Mouse (Mus musculus) CD8-positive naive resting alpha-beta T cell, adult 57 days (primary cell): ENCODE results near the gene Scp2. TPM values are rescaled to one million over a fixed set of nuclear protein-coding genes. Genes with fewer than 3 reads are reported as not detected.

Experiments
- total RNA-seq: library from RNA; stranded (reverse); gene quantifications from one replicate; pipeline ENCODE4 v1.2.4, GENCODE M21; 2023

The Scp2 gene
- total RNA-seq, result 120 TPM

GRCm38 (mm10) chr4:108144880-108145279 lies at the start of gene Scp2:
Gene Scp2 (minus strand): TSS chr4:108144998.

GRCm38 (mm10) chr4:108165152-108165895 lies 20.5 kb upstream of the Scp2 start, which contains the start of gene Echdc2:
Gene Echdc2 (plus strand): TSS chr4:108165437.

GRCm38 (mm10) chr4:108096345-108096744 lies 48.5 kb downstream of the Scp2 start, which contains the start of gene Podn:
Gene Podn (minus strand): TSS chr4:108096445.

Other genes starting within 250 kb of the Scp2 start
- gene Cpt2, start 221.4 kb downstream of the Scp2 start, total RNA-seq, result 10.0 TPM
- not detected for gene Slc1a7, start 176.7 kb downstream of the Scp2 start, total RNA-seq
- 0.83 TPM for gene Podn, start 48.6 kb downstream of the Scp2 start, total RNA-seq
- gene Echdc2, start 20.4 kb upstream of the Scp2 start, total RNA-seq, result 2.1 TPM
- not detected for gene Zyg11a, start 73.0 kb upstream of the Scp2 start, total RNA-seq
- 38.9 TPM for gene Zyg11b, start 156.1 kb upstream of the Scp2 start, total RNA-seq
- 22.9 TPM for gene Coa7, start 183.1 kb upstream of the Scp2 start, total RNA-seq
- gene Shisal2a, start 238.4 kb upstream of the Scp2 start, total RNA-seq, result not detected